Mouse (Mus musculus) c-Kit-negative CD71-positive TER-119-positive erythroid progenitor cells, embryonic 14.5 days (primary cell): Measurements from ENCODE around the gene Vmn1r25.
"Not testable (repeated sequence)": the region's sequence is repeated elsewhere in the genome, so short reads cannot be mapped to it uniquely, and the experiment has no call there.

Source experiments
- DNase-seq: peaks from one replicate; pipeline ENCODE4 v3.0.0-alpha.2; 2013; ENCODE audit warnings: low read depth, low spot score

The Vmn1r25 gene

GRCm38 (mm10) chr6:57980710-57981109, at the start of gene Vmn1r25:
Vmn1r25 (minus strand) TSS chr6:57980810.
- no peak for DNase-seq

DNA sequence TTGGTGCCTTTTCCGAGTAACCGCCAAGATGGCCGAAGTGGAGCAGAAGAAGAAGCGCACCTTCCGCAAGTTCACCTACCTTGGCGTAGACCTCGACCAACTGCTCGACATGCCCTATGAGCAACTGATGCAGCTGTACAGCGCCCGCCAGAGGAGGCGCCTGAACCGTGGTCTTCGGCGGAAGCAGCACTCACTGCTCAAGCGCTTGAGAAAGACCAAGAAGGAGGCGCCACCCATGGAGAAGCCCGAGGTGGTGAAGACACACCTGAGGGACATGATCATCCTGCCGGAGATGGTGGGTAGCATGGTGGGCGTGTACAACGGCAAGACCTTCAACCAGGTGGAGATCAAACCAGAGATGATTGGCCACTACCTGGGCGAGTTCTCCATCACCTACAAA, 36.9 kb upstream of the Vmn1r25 start:
- not testable (repeated sequence) for DNase-seq

DNA sequence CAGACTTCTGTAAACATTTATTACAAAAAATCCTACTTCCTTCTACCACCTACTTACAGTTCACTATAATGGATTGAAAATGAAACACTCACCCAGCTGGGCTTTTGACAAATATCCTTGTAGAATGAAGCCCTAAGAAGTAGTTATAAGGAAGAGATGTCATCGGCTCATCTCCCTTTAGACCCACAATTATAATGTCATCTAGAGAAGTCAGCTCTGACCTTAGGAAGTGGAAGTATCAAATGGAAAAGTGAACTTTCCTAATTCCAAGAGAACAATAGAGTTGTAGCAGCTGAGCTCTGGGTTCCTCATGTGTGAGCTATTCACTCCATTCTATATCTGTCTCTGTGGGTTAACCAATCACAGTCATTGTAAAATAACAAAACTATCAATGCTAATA, 34.4 kb upstream of the Vmn1r25 start, which contains the start of gene Vmn1r26:
Gene Vmn1r26, minus strand, starts transcription at position 101 of the 400 bp plus-strand sequence.
- no peak for DNase-seq

DNA sequence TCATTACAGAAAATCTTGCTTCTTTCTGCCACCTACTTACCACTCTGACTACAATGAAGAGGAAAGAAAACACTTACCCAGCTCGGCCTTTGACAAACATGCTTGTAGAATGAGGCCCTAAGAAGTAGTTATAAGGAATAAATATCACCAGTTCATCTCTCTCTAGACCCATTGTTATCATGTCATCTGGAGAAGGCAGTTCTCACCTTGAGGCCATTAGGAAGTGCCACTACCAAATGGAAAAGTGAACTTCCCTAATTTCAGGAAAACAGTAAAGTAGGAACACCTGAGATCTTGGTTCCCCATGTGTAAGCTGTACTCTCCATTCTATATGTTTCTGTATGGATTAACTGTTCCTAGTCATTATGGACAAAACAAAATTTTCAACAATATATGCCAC, 19.2 kb downstream of the Vmn1r25 start, which contains the start of gene Vmn1r24:
Gene Vmn1r24, minus strand, starts transcription at position 101 of the 400 bp plus-strand sequence.
- not testable (repeated sequence) for DNase-seq
